Mouse (Mus musculus) embryonic facial prominence, embryonic 14.5 days (tissue): ENCODE measurements around the gene Stra6. TPM values are rescaled to one million over a fixed set of nuclear protein-coding genes. Genes with fewer than 3 reads are reported as not detected.

Source experiments
- polyA plus RNA-seq: library from polyadenylated mRNA; unstranded; fragments of >200 nt; fragmentation: Nextera tagmentation; extraction: Ambion mirVana; gene quantifications from 2 replicates; pipeline ENCODE4 v1.2.1, GENCODE M21; 2014

Stra6 gene
- polyA plus RNA-seq, 1 experiment from 2014 or later, result 10.5 TPM

Other genes starting within 250 kb of the Stra6 start
- gene Arid3b, start 227.0 kb upstream of the Stra6 start, polyA plus RNA-seq, result 3.8 and 4.1 TPM in 2 replicates
- 85.0 and 99.3 TPM in 2 replicates for gene Ubl7, start 152.8 kb upstream of the Stra6 start, polyA plus RNA-seq
- 1.2 TPM in 2 replicates for gene Sema7a, start 123.7 kb upstream of the Stra6 start, polyA plus RNA-seq
- gene Cyp11a1, start 57.4 kb upstream of the Stra6 start, polyA plus RNA-seq, result 5.9 and 7.0 TPM in 2 replicates
- gene Ccdc33, start 55.0 kb downstream of the Stra6 start, polyA plus RNA-seq, result 0.25 and 0.54 TPM in 2 replicates
- gene Islr, start 140.5 kb downstream of the Stra6 start, polyA plus RNA-seq, result 118 and 137 TPM in 2 replicates
- 2.5 and 3.1 TPM in 2 replicates for gene Islr2, start 140.5 kb downstream of the Stra6 start, polyA plus RNA-seq
- gene Pml, start 186.0 kb downstream of the Stra6 start, polyA plus RNA-seq, result 14.6 and 15.3 TPM in 2 replicates
- gene Stoml1, start 189.4 kb downstream of the Stra6 start, polyA plus RNA-seq, result 25.0 and 34.1 TPM in 2 replicates
- 68.7 and 74.1 TPM in 2 replicates for gene Loxl1, start 249.4 kb downstream of the Stra6 start, polyA plus RNA-seq